Comparison of ENCODE assay signal across 12 mouse cellular contexts in the genomic region with DNA sequence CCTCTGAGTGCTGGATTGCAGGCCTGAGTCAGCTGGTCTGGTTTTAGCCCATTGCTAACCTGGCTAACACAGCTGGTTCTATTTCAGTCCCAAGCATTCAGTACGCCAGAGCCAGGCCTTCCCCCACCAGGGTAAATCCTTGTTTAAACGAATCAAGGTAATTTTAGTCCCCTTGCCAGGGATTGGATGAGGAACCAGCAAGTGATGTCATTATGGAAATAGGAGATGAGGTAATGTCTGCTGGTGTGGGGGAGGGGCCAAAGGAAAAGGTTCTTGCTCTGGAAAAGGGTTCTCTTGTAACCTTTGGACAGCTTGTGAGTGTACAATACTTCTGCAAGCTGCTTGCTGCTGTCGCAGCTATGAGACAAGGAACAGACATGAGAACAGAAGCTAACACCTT. TPM values are rescaled to one million over a fixed set of nuclear protein-coding genes. Genes with fewer than 3 reads are reported as not detected.
DNase-seq lines count a peak whose midpoint lies in the region; ATAC-seq and TF ChIP-seq lines count a peak whose summit lies in the region.
"Had no signal": no experiment of that assay in that cellular context is flagged by ENCODE, and none has a peak within 500 bp of the region (broad histone marks: within the 10 kb centered on the region; RNA-seq: fewer than 3 reads in every experiment).

No protein-coding gene starts in this region.

- no peaks in the 10 kb centered on the region for H3K9me3 ChIP-seq in forebrain, embryonic 10.5 days
- H3K9me3 ChIP-seq in forebrain, embryonic 15.5 days: no peaks in the 10 kb centered on the region
- H3K9me3 ChIP-seq in embryonic facial prominence, embryonic 14.5 days (ENCODE audit: control insufficient read depth, low read length): no peaks in the 10 kb centered on the region
- no peaks in the 10 kb centered on the region for H3K9me3 ChIP-seq in stomach, embryonic 15.5 days
- H3K9me3 ChIP-seq: heart, embryonic 12.5 days had no signal

- TF ChIP-seq POLR2A in lung, adult 2 months (IDR thresholded peaks at IDR 0.05; ENCODE audit: borderline replicate concordance, extremely low read depth, low read depth, low read length): no peak

- peaks cover 19% of the 10 kb centered on the region for H3K4me1 ChIP-seq in forebrain, embryonic 10.5 days
- H3K4me1 ChIP-seq in forebrain, embryonic 15.5 days: peaks cover 12% of the 10 kb centered on the region
- no peaks in the 10 kb centered on the region for H3K4me1 ChIP-seq in lung, adult 2 months (ENCODE audit: control insufficient read depth, insufficient read depth, low read length)
- no peaks in the 10 kb centered on the region for H3K4me1 ChIP-seq in embryonic facial prominence, embryonic 14.5 days (ENCODE audit: control insufficient read depth, insufficient read depth, low read length)
- H3K4me1 ChIP-seq in stomach, embryonic 15.5 days: 0 out of 2 replicates have a peak, but pooled peaks cover 4% of the 10 kb centered on the region

- H3K4me3 ChIP-seq in forebrain, embryonic 10.5 days: no peak overlapping the region
- H3K4me3 ChIP-seq in forebrain, embryonic 15.5 days: no peak overlapping the region
- H3K4me3 ChIP-seq in lung, adult 2 months (replicated peaks; ENCODE audit: extremely low read depth, low read depth, low read length): no peak overlapping the region
- no peak overlapping the region for H3K4me3 ChIP-seq in embryonic facial prominence, embryonic 14.5 days (ENCODE audit: low read depth, low read length)
- no peak overlapping the region for H3K4me3 ChIP-seq in stomach, embryonic 15.5 days (replicated peaks)
- H3K4me3 ChIP-seq: heart, embryonic 12.5 days had no signal

- intact Hi-C loops in gastrocnemius, postnatal 36 days (cut with DNase I): loop anchor here (5.0 to 10.0 kb wide), 2 partner anchors 152 to 230 kb away; no protein-coding TSS in a partner anchor

- no peak for TF ChIP-seq CTCF in lung, adult 2 months (IDR thresholded peaks at IDR 0.05; ENCODE audit: insufficient read depth, low read length)

- H3K4me2 ChIP-seq in forebrain, embryonic 15.5 days (replicated peaks): no peak overlapping the region
- H3K4me2 ChIP-seq in embryonic facial prominence, embryonic 14.5 days (ENCODE audit: low read depth, low read length): no peak overlapping the region
- no peak overlapping the region for H3K4me2 ChIP-seq in stomach, embryonic 15.5 days
- H3K4me2 ChIP-seq: heart, embryonic 12.5 days; lung, embryonic 14.5 days had no signal

- H3K9ac ChIP-seq in forebrain, embryonic 15.5 days (replicated peaks): no peak overlapping the region
- H3K9ac ChIP-seq in embryonic facial prominence, embryonic 14.5 days (ENCODE audit: low read depth, low read length): no peak overlapping the region
- no peak overlapping the region for H3K9ac ChIP-seq in stomach, embryonic 15.5 days
- H3K9ac ChIP-seq: heart, embryonic 12.5 days; lung, embryonic 14.5 days had no signal

- no peaks in the 10 kb centered on the region for H3K36me3 ChIP-seq in forebrain, embryonic 10.5 days (replicated peaks)
- no peaks in the 10 kb centered on the region for H3K36me3 ChIP-seq in forebrain, embryonic 15.5 days
- H3K36me3 ChIP-seq in embryonic facial prominence, embryonic 14.5 days (ENCODE audit: control insufficient read depth, insufficient read depth, low read length): no peaks in the 10 kb centered on the region
- H3K36me3 ChIP-seq in stomach, embryonic 15.5 days: no peaks in the 10 kb centered on the region
- H3K36me3 ChIP-seq: heart, embryonic 12.5 days had no signal

- no peak for DNase-seq in forebrain, embryonic 10.5 days (ENCODE audit: extremely low spot score, low spot score)
- peak; percentile 45 for DNase-seq in lung, postnatal 36 days
- no peak for DNase-seq in lung, adult 2 months
- DNase-seq in embryonic facial prominence, embryonic 14.5 days (ENCODE audit: low spot score): peak; percentile 50
- DNase-seq in gastrocnemius, postnatal 4 days (ENCODE audit: low spot score in 2 of 2): no peak
- DNase-seq in gastrocnemius, postnatal 36 days: no peak
- DNase-seq: B cell, adult 2 months; lung, embryonic 14.5 days had no signal

- H3K27ac ChIP-seq in forebrain, embryonic 10.5 days: 0 out of 2 replicates have a peak overlapping the region, but pooled peaks have one; percentile 31
- no peak overlapping the region for H3K27ac ChIP-seq in forebrain, embryonic 15.5 days (replicated peaks)
- no peak overlapping the region for H3K27ac ChIP-seq in embryonic facial prominence, embryonic 14.5 days (replicated peaks; ENCODE audit: low read depth, low read length)
- no peak overlapping the region; the same call in 1 of the 2 replicates for H3K27ac ChIP-seq in stomach, embryonic 15.5 days

- ATAC-seq in forebrain, embryonic 15.5 days (replicated peaks): no peak
- 0 out of 2 replicates have a peak, but pooled peaks have one; percentile 19 for ATAC-seq in embryonic facial prominence, embryonic 14.5 days (ENCODE audit: low read depth)
- ATAC-seq in stomach, embryonic 15.5 days (ENCODE audit: insufficient read depth, low FRiP score, low read depth): peak; percentile 16; the same call in 1 of the 2 replicates
- ATAC-seq: hindbrain, embryonic 16.5 days had no signal

- WGBS in forebrain, embryonic 10.5 days: 61% methylated on average over 3 of the region's 3 CpGs
- 34% methylated on average over 3 of the region's 3 CpGs for WGBS in forebrain, embryonic 15.5 days
- 46% methylated on average over 3 of the region's 3 CpGs for WGBS in lung, adult 2 months
- WGBS in embryonic facial prominence, embryonic 14.5 days: 33% methylated on average over 3 of the region's 3 CpGs
- 34% methylated on average over 3 of the region's 3 CpGs for WGBS in stomach, embryonic 15.5 days

- H3K27me3 ChIP-seq in forebrain, embryonic 10.5 days (ENCODE audit: poor library complexity, severe bottlenecking): peaks cover 41% of the 10 kb centered on the region
- H3K27me3 ChIP-seq in forebrain, embryonic 15.5 days: no peaks in the 10 kb centered on the region
- H3K27me3 ChIP-seq in embryonic facial prominence, embryonic 14.5 days (replicated peaks; ENCODE audit: control insufficient read depth, insufficient read depth, low read length): no peaks in the 10 kb centered on the region
- H3K27me3 ChIP-seq in stomach, embryonic 15.5 days (replicated peaks): no peaks in the 10 kb centered on the region

RNA-seq across cellular contexts. Expression of a gene that starts 10.1 kb away (rescaled TPM):
- polyA plus RNA-seq in forebrain, embryonic 10.5 days (2016; fragmentation: Nextera tagmentation; extraction: Ambion mirVana): 0.20 and 0.33 TPM in 2 replicates
- 0.97 and 1.3 TPM in 2 replicates for polyA plus RNA-seq in forebrain, embryonic 15.5 days (2015; fragmentation: Nextera tagmentation; extraction: Ambion mirVana)
- 0.71 and 1.0 TPM in 2 replicates for polyA plus RNA-seq in lung, adult 2 months (2012; rRNA removed)
- 66.3 and 71.0 TPM in 2 replicates for polyA plus RNA-seq in embryonic facial prominence, embryonic 14.5 days (2014; fragmentation: Nextera tagmentation; extraction: Ambion mirVana)
- polyA plus RNA-seq in stomach, embryonic 15.5 days (2015; fragmentation: Nextera tagmentation; extraction: Ambion mirVana): 33.5 and 38.7 TPM in 2 replicates
- 1 to 10 TPM; 3.0 to 4.7 TPM for total RNA-seq in gastrocnemius, postnatal 4 days (2021)
- total RNA-seq in gastrocnemius, postnatal 36 days (2021): 1 to 10 TPM in 1 of 2 experiments, under 1 TPM in 1; 0.42 to 1.2 TPM

RNA-seq across cellular contexts. Expression of a gene that starts 15.2 kb away (rescaled TPM):
- 160 and 171 TPM in 2 replicates for polyA plus RNA-seq in forebrain, embryonic 10.5 days (2016; fragmentation: Nextera tagmentation; extraction: Ambion mirVana)
- 45.7 and 53.5 TPM in 2 replicates for polyA plus RNA-seq in forebrain, embryonic 15.5 days (2015; fragmentation: Nextera tagmentation; extraction: Ambion mirVana)
- polyA plus RNA-seq in lung, adult 2 months (2012; rRNA removed): 72.7 and 91.7 TPM in 2 replicates
- 133 and 149 TPM in 2 replicates for polyA plus RNA-seq in embryonic facial prominence, embryonic 14.5 days (2014; fragmentation: Nextera tagmentation; extraction: Ambion mirVana)
- 196 and 204 TPM in 2 replicates for polyA plus RNA-seq in stomach, embryonic 15.5 days (2015; fragmentation: Nextera tagmentation; extraction: Ambion mirVana)
- 10 to 100 TPM; 62.2 to 80.4 TPM for total RNA-seq in gastrocnemius, postnatal 4 days (2021)
- total RNA-seq in gastrocnemius, postnatal 36 days (2021): 1 to 10 TPM; 8.2 to 9.4 TPM

RNA-seq across cellular contexts. Expression of a gene that starts 29.5 kb away (rescaled TPM):
- polyA plus RNA-seq in forebrain, embryonic 10.5 days (2016; fragmentation: Nextera tagmentation; extraction: Ambion mirVana): 51.1 and 53.1 TPM in 2 replicates
- polyA plus RNA-seq in forebrain, embryonic 15.5 days (2015; fragmentation: Nextera tagmentation; extraction: Ambion mirVana): 19.8 and 24.8 TPM in 2 replicates
- polyA plus RNA-seq in lung, adult 2 months (2012; rRNA removed): 0.84 and 1.3 TPM in 2 replicates
- 15.3 and 24.4 TPM in 2 replicates for polyA plus RNA-seq in embryonic facial prominence, embryonic 14.5 days (2014; fragmentation: Nextera tagmentation; extraction: Ambion mirVana)
- 24.6 and 29.2 TPM in 2 replicates for polyA plus RNA-seq in stomach, embryonic 15.5 days (2015; fragmentation: Nextera tagmentation; extraction: Ambion mirVana)
- 10 to 100 TPM in 1 of 2 experiments, 1 to 10 TPM in 1; 5.9 to 10.6 TPM for total RNA-seq in gastrocnemius, postnatal 4 days (2021)
- under 1 TPM; 0.62 to 0.69 TPM for total RNA-seq in gastrocnemius, postnatal 36 days (2021)

RNA-seq across cellular contexts. Expression of a gene that starts 42.8 kb away (rescaled TPM):
- 0.12 TPM in 1 of 2 replicates, not detected in the other for polyA plus RNA-seq in forebrain, embryonic 10.5 days (2016; fragmentation: Nextera tagmentation; extraction: Ambion mirVana)
- 0.28 and 0.33 TPM in 2 replicates for polyA plus RNA-seq in forebrain, embryonic 15.5 days (2015; fragmentation: Nextera tagmentation; extraction: Ambion mirVana)
- polyA plus RNA-seq in lung, adult 2 months (2012; rRNA removed): not detected in 2 replicates
- 0.11 and 0.13 TPM in 2 replicates for polyA plus RNA-seq in embryonic facial prominence, embryonic 14.5 days (2014; fragmentation: Nextera tagmentation; extraction: Ambion mirVana)
- 0.09 TPM in 1 of 2 replicates, not detected in the other for polyA plus RNA-seq in stomach, embryonic 15.5 days (2015; fragmentation: Nextera tagmentation; extraction: Ambion mirVana)
- not detected for total RNA-seq in gastrocnemius, postnatal 4 days (2021)
- not detected for total RNA-seq in gastrocnemius, postnatal 36 days (2021)
- polyA plus RNA-seq: lung, embryonic 14.5 days had no signal

RNA-seq across cellular contexts. Expression of a gene that starts 48.1 kb away (rescaled TPM):
- 1.0 and 1.2 TPM in 2 replicates for polyA plus RNA-seq in forebrain, embryonic 10.5 days (2016; fragmentation: Nextera tagmentation; extraction: Ambion mirVana)
- 0.46 and 0.53 TPM in 2 replicates for polyA plus RNA-seq in forebrain, embryonic 15.5 days (2015; fragmentation: Nextera tagmentation; extraction: Ambion mirVana)
- polyA plus RNA-seq in lung, adult 2 months (2012; rRNA removed): 0.23 and 0.53 TPM in 2 replicates
- 0.38 TPM in 1 of 2 replicates, not detected in the other for polyA plus RNA-seq in embryonic facial prominence, embryonic 14.5 days (2014; fragmentation: Nextera tagmentation; extraction: Ambion mirVana)
- 18.6 and 23.0 TPM in 2 replicates for polyA plus RNA-seq in stomach, embryonic 15.5 days (2015; fragmentation: Nextera tagmentation; extraction: Ambion mirVana)
- total RNA-seq in gastrocnemius, postnatal 4 days (2021): not detected
- under 1 TPM in 1 of 2 experiments, not detected in 1; 0.27 TPM for total RNA-seq in gastrocnemius, postnatal 36 days (2021)

Comparison
In these comparisons a context has a peak if more than half of its experiments do, and no peak if none do; other contexts are left out.
1. DNase-seq: peak in lung, postnatal 36 days (single experiment) and embryonic facial prominence, embryonic 14.5 days (single experiment); none in forebrain, embryonic 10.5 days (single experiment), lung, adult 2 months (single experiment), gastrocnemius, postnatal 4 days (0 of 2) and gastrocnemius, postnatal 36 days (0 of 2).
2. RNA of a gene that starts 10.1 kb away (polyA plus RNA-seq): 66.3 to 71.0 TPM in embryonic facial prominence, embryonic 14.5 days and 33.5 to 38.7 TPM in stomach, embryonic 15.5 days; 0.71 to 1.0 TPM in lung, adult 2 months, 0.97 to 1.3 TPM in forebrain, embryonic 15.5 days and 0.20 to 0.33 TPM in forebrain, embryonic 10.5 days; every median in the first group is over 10 times any median in the second.